Mouse (Mus musculus) activated CD4-positive, CD25-positive, alpha-beta regulatory T cell, adult 9 weeks (primary cell): ENCODE results near the gene Gm15056. TPM values are rescaled to one million over a fixed set of nuclear protein-coding genes. Genes with fewer than 3 reads are reported as not detected.

Source experiments
- polyA plus RNA-seq: library from polyadenylated mRNA; unstranded; fragments of 100-300 nt; shearing (Covaris generic); gene quantifications from one replicate; pipeline ENCODE4 v1.2.1, GENCODE M21; 2017

The Gm15056 gene
- polyA plus RNA-seq, result not detected

DNA sequence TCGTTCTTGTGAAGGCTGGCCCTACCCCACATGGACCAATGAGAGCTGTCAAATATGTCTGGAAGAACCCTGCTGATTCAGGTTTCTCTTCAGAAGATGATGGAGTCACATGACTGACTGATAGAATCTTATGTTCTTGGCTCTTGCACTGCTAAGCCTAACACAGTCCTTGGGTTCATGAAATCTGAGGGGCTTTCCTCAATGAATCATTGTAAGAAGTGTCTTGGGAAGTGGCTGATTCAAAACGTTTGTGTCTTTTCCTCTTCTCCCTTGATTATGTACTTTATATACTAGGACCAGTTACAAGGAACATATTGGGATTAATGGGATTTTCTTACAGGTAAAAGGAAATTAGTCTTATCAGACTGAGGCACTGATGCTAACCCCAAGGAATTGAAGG lies at the start of gene Gm15056:
Gm15056 (minus strand) TSS at position 101 of the 400 bp plus-strand sequence.

GRCm38 (mm10) chr8:20944610-20945009 lies 42.2 kb upstream of the Gm15056 start, which contains the start of gene AY761185:
TSS of gene AY761185 (minus strand) at chr8:20944710.

DNA sequence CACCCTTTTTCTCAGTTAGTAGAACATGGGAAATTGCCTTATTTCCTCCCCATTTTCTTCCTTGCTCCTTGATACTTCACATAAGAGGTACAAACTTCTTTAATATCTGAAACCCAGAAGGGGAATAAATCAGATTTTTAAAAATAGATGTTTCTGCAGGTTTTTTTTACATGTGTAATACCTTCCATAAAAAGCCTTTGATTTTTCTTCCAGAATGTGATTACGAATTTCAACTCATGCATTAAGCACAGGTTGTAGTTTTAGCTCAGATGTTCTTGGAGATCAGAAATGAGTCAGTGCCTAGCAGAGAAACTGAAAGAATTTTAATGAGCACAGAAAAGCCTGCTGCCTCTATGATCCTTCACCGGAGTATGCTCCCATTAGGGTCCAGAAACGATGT lies 19.5 kb upstream of the Gm15056 start, which contains the start of gene Gm6040:
Gm6040 (minus strand) TSS at position 101 of the 400 bp plus-strand sequence.

DNA sequence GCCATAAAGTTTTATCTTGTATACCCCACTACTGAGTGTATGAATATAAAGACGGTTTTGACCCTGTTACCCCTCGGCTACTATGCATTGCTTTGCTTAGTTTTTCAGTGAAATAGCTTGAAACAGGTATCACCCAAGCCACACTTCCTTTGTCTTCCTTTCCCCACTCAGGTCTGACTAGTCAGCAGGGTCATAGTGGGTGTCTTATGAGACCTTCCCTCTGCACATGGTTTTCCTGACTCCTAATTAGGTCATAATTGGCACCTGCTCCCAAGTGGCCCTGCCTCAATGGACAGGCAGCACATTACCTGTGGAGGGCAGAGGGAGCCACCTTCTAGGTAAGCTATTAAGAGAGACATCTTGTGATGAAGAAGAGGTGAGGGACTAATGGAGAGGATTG lies 10.1 kb downstream of the Gm15056 start, which contains the start of gene Defb33:
Defb33 (plus strand) TSS at position 301 of the 400 bp plus-strand sequence.

Other genes with a start within 250 kb of the Gm15056 start
- not detected for gene Defb33, start 10.0 kb downstream of the Gm15056 start, polyA plus RNA-seq
- gene Gm6040, start 19.4 kb upstream of the Gm15056 start, polyA plus RNA-seq, result not detected
- gene AY761185, start 42.1 kb upstream of the Gm15056 start, polyA plus RNA-seq, result not detected
- gene Defa21, start 122.9 kb upstream of the Gm15056 start, polyA plus RNA-seq, result not detected
- not detected for gene Defa23, start 152.4 kb upstream of the Gm15056 start, polyA plus RNA-seq
- not detected for gene Defa35, start 162.4 kb upstream of the Gm15056 start, polyA plus RNA-seq
- not detected for gene Defa25, start 181.8 kb upstream of the Gm15056 start, polyA plus RNA-seq
- gene Gm14851, start 193.4 kb upstream of the Gm15056 start, polyA plus RNA-seq, result not detected
- not detected for gene Defa30, start 232.0 kb upstream of the Gm15056 start, polyA plus RNA-seq